Mouse (Mus musculus): ENCODE data around the gene Aes. TPM values are rescaled to one million over a fixed set of nuclear protein-coding genes. Genes with fewer than 3 reads are reported as not detected.

Aes gene
- 1,254 TPM for polyA plus RNA-seq (2017; shearing (Covaris generic))

GRCm38 (mm10) chr10:81559163-81559626, at the start of gene Aes:
Aes (plus strand) TSS chr10:81559488.

GRCm38 (mm10) chr10:81524051-81524605, 35.2 kb upstream of the Aes start, which contains the start of gene Gna15:
Gna15 (minus strand) TSS chr10:81524225.

GRCm38 (mm10) chr10:81545161-81545747, 14.0 kb upstream of the Aes start, which contains the start of gene Gna11:
Gna11 (minus strand) TSS chr10:81545190.

GRCm38 (mm10) chr10:81574081-81575056, 15.1 kb downstream of the Aes start, which contains the start of gene Tle2:
Tle2 (plus strand) TSS chr10:81574561.

GRCm38 (mm10) chr10:81600738-81601203, 41.5 kb downstream of the Aes start, which contains the start of gene Tle6:
Tle6 (minus strand) TSS chr10:81601073.

GRCm38 (mm10) chr10:81605974-81606751, 46.9 kb downstream of the Aes start, which contains the start of gene BC025920:
BC025920 (plus strand) TSS chr10:81606270.

Other genes with a start within 250 kb of the Aes start
- gene Cactin, start 238.4 kb upstream of the Aes start, polyA plus RNA-seq (2017; shearing (Covaris generic)) = 70.5 TPM
- 73.4 TPM for gene Tbxa2r, start 230.8 kb upstream of the Aes start, polyA plus RNA-seq (2017; shearing (Covaris generic))
- gene Gipc3, start 216.2 kb upstream of the Aes start, polyA plus RNA-seq (2017; shearing (Covaris generic)) = 0.24 TPM
- 42.7 TPM for gene Hmg20b, start 209.0 kb upstream of the Aes start, polyA plus RNA-seq (2017; shearing (Covaris generic))
- gene Mfsd12, start 202.0 kb upstream of the Aes start, polyA plus RNA-seq (2017; shearing (Covaris generic)) = 6.1 TPM
- 3.2 TPM for gene 4930404N11Rik, start 193.7 kb upstream of the Aes start, polyA plus RNA-seq (2017; shearing (Covaris generic))
- 65.5 TPM for gene Fzr1, start 181.0 kb upstream of the Aes start, polyA plus RNA-seq (2017; shearing (Covaris generic))
- gene Dohh, start 175.1 kb upstream of the Aes start, polyA plus RNA-seq (2017; shearing (Covaris generic)) = 44.3 TPM
- gene Gm48551, start 175.0 kb upstream of the Aes start, polyA plus RNA-seq (2017; shearing (Covaris generic)) = 5.8 TPM
- gene Gm48552, start 170.5 kb upstream of the Aes start, polyA plus RNA-seq (2017; shearing (Covaris generic)) = 0.75 TPM
- gene Smim24, start 166.4 kb upstream of the Aes start, polyA plus RNA-seq (2017; shearing (Covaris generic)) = 6.1 TPM
- 21.0 TPM for gene Nfic, start 103.9 kb upstream of the Aes start, polyA plus RNA-seq (2017; shearing (Covaris generic))
- gene Celf5, start 76.8 kb upstream of the Aes start, polyA plus RNA-seq (2017; shearing (Covaris generic)) = 0.20 TPM
- gene Ncln, start 63.1 kb upstream of the Aes start, polyA plus RNA-seq (2017; shearing (Covaris generic)) = 164 TPM
- gene S1pr4, start 59.4 kb upstream of the Aes start, polyA plus RNA-seq (2017; shearing (Covaris generic)) = 90.1 TPM
- 18.1 TPM for gene Gna15, start 35.3 kb upstream of the Aes start, polyA plus RNA-seq (2017; shearing (Covaris generic))
- gene Gna11, start 14.3 kb upstream of the Aes start, polyA plus RNA-seq (2017; shearing (Covaris generic)) = 17.2 TPM
- 2.0 TPM for gene Tle2, start 15.1 kb downstream of the Aes start, polyA plus RNA-seq (2017; shearing (Covaris generic))
- 2.0 TPM for gene Tle6, start 41.6 kb downstream of the Aes start, polyA plus RNA-seq (2017; shearing (Covaris generic))
- gene BC025920, start 46.8 kb downstream of the Aes start, polyA plus RNA-seq (2017; shearing (Covaris generic)) = 2.8 TPM
- gene Sirt6, start 68.3 kb downstream of the Aes start, polyA plus RNA-seq (2017; shearing (Covaris generic)) = 19.4 TPM
- gene Ankrd24, start 69.1 kb downstream of the Aes start, polyA plus RNA-seq (2017; shearing (Covaris generic)) = 2.4 TPM
- gene Gm10778, start 89.6 kb downstream of the Aes start, polyA plus RNA-seq (2017; shearing (Covaris generic)) = 9.1 TPM
- gene Zfp433, start 145.3 kb downstream of the Aes start, polyA plus RNA-seq (2017; shearing (Covaris generic)) = 22.8 TPM
- 5.7 TPM for gene Gm3055, start 211.7 kb downstream of the Aes start, polyA plus RNA-seq (2017; shearing (Covaris generic))